Comparison of ENCODE assay signal across 27 mouse cellular contexts in the genomic region with DNA sequence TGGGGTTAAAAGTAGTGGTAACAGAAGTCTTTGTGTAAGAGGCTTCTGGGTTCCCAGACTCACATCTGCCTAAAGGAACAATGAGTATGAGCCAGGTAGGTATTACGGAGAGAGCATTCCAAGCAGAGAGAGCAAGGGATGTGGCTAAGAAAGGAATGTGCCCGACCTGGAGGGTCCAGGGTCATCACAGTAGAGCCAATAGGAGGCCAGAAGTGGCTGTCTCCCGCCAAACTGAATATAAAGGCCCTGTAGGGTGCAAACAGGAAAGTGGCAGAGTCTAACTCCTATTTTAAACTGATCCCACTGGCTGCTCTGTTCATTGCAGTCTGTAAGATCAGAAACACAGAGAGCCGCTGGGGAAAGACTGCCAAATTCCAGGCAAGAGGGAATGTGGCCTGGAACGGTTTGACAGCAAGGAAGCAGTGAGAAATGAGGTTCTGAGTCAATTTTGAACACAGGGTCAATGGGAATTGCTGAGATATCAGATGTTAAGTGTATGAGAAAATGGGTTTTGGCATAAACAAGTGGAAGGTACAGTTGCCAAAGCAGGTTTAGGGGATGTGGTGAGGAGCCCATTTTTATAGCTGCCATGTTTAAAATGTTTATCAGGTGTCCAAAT. TPM values are rescaled to one million over a fixed set of nuclear protein-coding genes. Genes with fewer than 3 reads are reported as not detected.
DNase-seq lines count a peak whose midpoint lies in the region; ATAC-seq and TF ChIP-seq lines count a peak whose summit lies in the region.
"Had no signal": no experiment of that assay in that cellular context is flagged by ENCODE, and none has a peak within 500 bp of the region (broad histone marks: within the 10 kb centered on the region; RNA-seq: fewer than 3 reads in every experiment).

No protein-coding gene starts in this region.

- no peak overlapping the region for H3K27ac ChIP-seq in lung, embryonic 14.5 days (ENCODE audit: low read depth)
- H3K27ac ChIP-seq: heart, adult 2 months; heart, embryonic 15.5 days; hindbrain, embryonic 14.5 days; midbrain, embryonic 13.5 days; stomach, postnatal 0 days had no signal

- WGBS in lung, embryonic 14.5 days = 25% methylated on average over 5 of the region's 5 CpGs
- WGBS in lung, adult 2 months = 46% methylated on average over 5 of the region's 5 CpGs

- peak; percentile 80 for DNase-seq in heart, adult 11 months
- DNase-seq in heart, adult 8-10 months (ENCODE audit: low spot score) = no peak
- peak; percentile 74 for DNase-seq in lung, embryonic 14.5 days
- DNase-seq in lung, adult 2 months = no peak
- peak; percentile 61 for DNase-seq in Muller cell, postnatal 12 days (ENCODE audit: inconsistent ontology term)
- peak; percentile 66 for DNase-seq in adipocyte (ENCODE audit: low spot score)
- DNase-seq: cerebellum, adult 8-10 months; forebrain, postnatal 0 days; gastrocnemius, postnatal 14 days; heart, adult 2 months; heart, postnatal 4 days; kidney, adult 2 months; kidney, postnatal 36 days; liver; right cerebral cortex, postnatal 14 days; thymus, adult 2 months; thymus, postnatal 4 days had no signal

- no peak overlapping the region for H3K4me3 ChIP-seq in lung, embryonic 14.5 days (ENCODE audit: low read depth, low read length)
- no peak overlapping the region for H3K4me3 ChIP-seq in lung, adult 2 months (replicated peaks; ENCODE audit: extremely low read depth, low read depth, low read length)
- H3K4me3 ChIP-seq: heart, adult 2 months; heart, embryonic 15.5 days; midbrain, embryonic 13.5 days had no signal

- no peak overlapping the region for H3K9ac ChIP-seq in lung, embryonic 14.5 days
- H3K9ac ChIP-seq: forebrain, postnatal 0 days; heart, embryonic 15.5 days; hindbrain, embryonic 14.5 days; midbrain, embryonic 13.5 days had no signal

- no peak for TF ChIP-seq CTCF in lung, embryonic 14.5 days (IDR thresholded peaks at IDR 0.05; ENCODE audit: low read depth)
- no peak for TF ChIP-seq CTCF in lung, adult 2 months (IDR thresholded peaks at IDR 0.05; ENCODE audit: insufficient read depth, low read length)

- H3K4me2 ChIP-seq in lung, embryonic 14.5 days = no peak overlapping the region
- H3K4me2 ChIP-seq: heart, embryonic 15.5 days; hindbrain, embryonic 14.5 days; midbrain, embryonic 13.5 days had no signal

- H3K4me1 ChIP-seq in lung, embryonic 14.5 days (ENCODE audit: insufficient read depth) = no peaks in the 10 kb centered on the region
- no peaks in the 10 kb centered on the region for H3K4me1 ChIP-seq in lung, adult 2 months (ENCODE audit: control insufficient read depth, insufficient read depth, low read length)
- H3K4me1 ChIP-seq: midbrain, embryonic 13.5 days had no signal

- no peaks in the 10 kb centered on the region for H3K9me3 ChIP-seq in lung, embryonic 14.5 days (ENCODE audit: low read depth, low read length)
- H3K9me3 ChIP-seq: heart, embryonic 15.5 days; midbrain, embryonic 13.5 days had no signal

- TF ChIP-seq POLR2A in lung, adult 2 months (IDR thresholded peaks at IDR 0.05; ENCODE audit: borderline replicate concordance, extremely low read depth, low read depth, low read length) = no peak

- ATAC-seq in lung, embryonic 14.5 days (ENCODE audit: insufficient read depth) = peak; percentile 44; the same call in 1 of the 2 replicates
- ATAC-seq in erythroid progenitor cell, adult 5-6 weeks (replicated peaks; ENCODE audit: low FRiP score, poor library complexity, severe bottlenecking) = no peak
- ATAC-seq in granulocyte monocyte progenitor cell, adult 5-6 weeks (replicated peaks; ENCODE audit: poor library complexity, severe bottlenecking) = no peak
- ATAC-seq: forebrain, postnatal 0 days; inflammation-experienced regulatory T-cells, adult 6 months; midbrain, embryonic 13.5 days had no signal

- no peaks in the 10 kb centered on the region for H3K36me3 ChIP-seq in lung, embryonic 14.5 days (ENCODE audit: insufficient read depth)
- H3K36me3 ChIP-seq: midbrain, embryonic 13.5 days had no signal

- H3K27me3 ChIP-seq in lung, embryonic 14.5 days (ENCODE audit: insufficient read depth, low read length) = no peaks in the 10 kb centered on the region
- H3K27me3 ChIP-seq: heart, embryonic 15.5 days; midbrain, embryonic 13.5 days had no signal

RNA-seq across cellular contexts. Expression of a gene that starts 14.5 kb away (rescaled TPM):
- 1 to 10 TPM; 4.6 to 7.1 (median 5.9) TPM for total RNA-seq in heart, adult 8-10 months (2022)
- 6.2 and 6.4 TPM in 2 replicates for polyA plus RNA-seq in lung, embryonic 14.5 days (2014; fragmentation: Nextera tagmentation; extraction: Ambion mirVana)
- 26.6 and 29.6 TPM in 2 replicates for polyA plus RNA-seq in lung, adult 2 months (2012; rRNA removed)
- not detected in 2 replicates for total RNA-seq in erythroid progenitor cell, adult 5-6 weeks (2015; ENCODE audit: low replicate concordance)
- total RNA-seq in erythroid progenitor cell, adult 5-6 weeks (2017; ENCODE audit: low replicate concordance) = 0.13 TPM in 1 of 2 replicates, not detected in the other
- total RNA-seq in granulocyte monocyte progenitor cell, adult 5-6 weeks (2014; fragmentation: Nextera tagmentation) = not detected in 2 replicates
- total RNA-seq in granulocyte monocyte progenitor cell, adult 5-6 weeks (2017) = not detected in 2 replicates
- total RNA-seq: MEL had no signal
- polyA plus RNA-seq: C2C12; inflammation-experienced regulatory T-cells, adult 6 months had no signal

RNA-seq across cellular contexts. Expression of a gene that starts 34.6 kb away (rescaled TPM):
- 1 to 10 TPM; 2.2 to 3.3 (median 2.9) TPM for total RNA-seq in heart, adult 8-10 months (2022)
- 2.0 and 3.1 TPM in 2 replicates for polyA plus RNA-seq in lung, embryonic 14.5 days (2014; fragmentation: Nextera tagmentation; extraction: Ambion mirVana)
- 8.6 and 11.8 TPM in 2 replicates for polyA plus RNA-seq in lung, adult 2 months (2012; rRNA removed)
- not detected in 2 replicates for total RNA-seq in erythroid progenitor cell, adult 5-6 weeks (2015; ENCODE audit: low replicate concordance)
- not detected in 2 replicates for total RNA-seq in erythroid progenitor cell, adult 5-6 weeks (2017; ENCODE audit: low replicate concordance)
- not detected in 2 replicates for total RNA-seq in granulocyte monocyte progenitor cell, adult 5-6 weeks (2014; fragmentation: Nextera tagmentation)
- total RNA-seq in granulocyte monocyte progenitor cell, adult 5-6 weeks (2017) = not detected in 2 replicates
- total RNA-seq: megakaryocyte, adult 5-6 weeks; MEL had no signal
- polyA plus RNA-seq: C2C12 had no signal

Comparison
In these comparisons a context has a peak if more than half of its experiments do, and no peak if none do; other contexts are left out.
1. DNase-seq: peak in heart, adult 11 months (single experiment), lung, embryonic 14.5 days (single experiment), Muller cell, postnatal 12 days (single experiment) and adipocyte (single experiment); none in heart, adult 8-10 months (single experiment) and lung, adult 2 months (single experiment).
2. RNA of a gene that starts 14.5 kb away (total RNA-seq): 4.6 to 7.1 TPM in heart, adult 8-10 months; 0.13 TPM in erythroid progenitor cell, adult 5-6 weeks and not detected in granulocyte monocyte progenitor cell, adult 5-6 weeks; every median in the first group is over 4 times any median in the second.